Mouse (Mus musculus) kidney, embryonic 14.5 days (tissue): ENCODE measurements at regions not wholly inside any gene's neighbourhood (a gene's known extent, or its start where the extent isn't known, plus 50 kb on each side); places are given as distances from the start of the nearest gene placed in this dataset.

ENCODE experiments used
- ATAC-seq: fragments of 200-750 bp; cut with Nextera tagmentation; 2 replicates; pipeline ENCODE4 v1.8.0; 2017; ENCODE audit warnings: moderate number of reproducible peaks, mild to moderate bottlenecking, moderate TSS enrichment, moderate library complexity; ENCODE audit not compliant: low FRiP score, low TSS enrichment
- H3K27ac ChIP-seq: fragments of 300-500 bp; sonication (generic); 2 replicates; pipeline ENCODE4 v1.5.1; 2014; ENCODE audit warnings: low read depth, mild to moderate bottlenecking, low read length, moderate library complexity, mixed read lengths
- H3K27me3 ChIP-seq: fragments of 300-500 bp; sonication (generic); 2 replicates; pipeline ENCODE4 v1.6.1; 2014; ENCODE audit warnings: mild to moderate bottlenecking, low read length; ENCODE audit not compliant: control insufficient read depth, insufficient read depth
- H3K36me3 ChIP-seq: fragments of 300-500 bp; sonication (generic); 2 replicates; pipeline ENCODE4 v1.6.1; 2014; ENCODE audit warnings: low read length, mixed read lengths; ENCODE audit not compliant: control insufficient read depth, insufficient read depth
- H3K4me1 ChIP-seq: fragments of 300-500 bp; sonication (generic); 2 replicates; pipeline ENCODE4 v1.6.1; 2014; ENCODE audit warnings: low read length, mixed read lengths; ENCODE audit not compliant: control insufficient read depth, insufficient read depth
- H3K4me2 ChIP-seq: fragments of 300-500 bp; sonication (generic); replicated peaks from 2 replicates; pipeline ENCODE4 v1.6.1; 2014; ENCODE audit warnings: low read depth, mild to moderate bottlenecking, low read length
- H3K4me3 ChIP-seq: fragments of 300-500 bp; sonication (generic); 2 replicates; pipeline ENCODE4 v1.5.1; 2014; ENCODE audit warnings: mild to moderate bottlenecking, low read length
- H3K9ac ChIP-seq: fragments of 300-500 bp; sonication (generic); 2 replicates; pipeline ENCODE4 v1.6.1; 2014; ENCODE audit warnings: low read depth, mild to moderate bottlenecking, low read length, moderate library complexity
- H3K9me3 ChIP-seq: fragments of 300-500 bp; sonication (generic); 2 replicates; pipeline ENCODE4 v1.6.1; 2016; ENCODE audit warnings: low read length; ENCODE audit not compliant: control insufficient read depth
- WGBS: fragments of 180-500 bp; shearing (Covaris S2); extraction: QIAGEN DNeasy Blood & Tissue Kit; methylation state at CpG from one replicate; pipeline ENCODE4 v1.1.7; 2014; 5-methylcytosine and 5-hydroxymethylcytosine counted together

DNA sequence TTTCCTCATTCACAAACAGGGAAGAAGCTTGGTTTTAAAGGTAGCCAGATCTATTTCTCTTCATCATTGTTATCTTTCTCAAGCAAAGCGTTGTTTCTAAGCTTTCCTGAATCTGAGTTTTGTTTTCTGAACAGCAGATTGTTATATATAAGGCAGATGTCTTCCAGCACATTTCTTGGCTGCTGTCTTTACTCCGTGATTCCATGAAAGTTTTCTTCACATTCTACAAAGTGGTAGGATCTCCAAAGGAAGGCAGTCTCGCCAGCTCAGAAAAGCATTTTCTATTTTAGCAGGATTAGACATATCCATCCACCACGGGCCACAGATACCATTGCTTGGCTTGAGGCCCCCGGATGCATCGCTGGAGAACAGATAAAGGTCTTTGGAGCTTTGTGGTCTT, 171.2 kb upstream of the Gdnf start:
- Histone ChIP-seq H3K36me3 (no peaks in the 10 kb centered on the region), H3K4me3 (no peak overlapping the region), H3K4me2 (no peak overlapping the region), H3K4me1 (no peaks in the 10 kb centered on the region), H3K27ac (no peak overlapping the region), H3K27me3 (no peaks in the 10 kb centered on the region), H3K9ac (no peak overlapping the region), H3K9me3 (no peaks in the 10 kb centered on the region)
- WGBS, result 88% methylated on average over 6 of the region's 6 CpGs
- ATAC-seq, result no peak

DNA sequence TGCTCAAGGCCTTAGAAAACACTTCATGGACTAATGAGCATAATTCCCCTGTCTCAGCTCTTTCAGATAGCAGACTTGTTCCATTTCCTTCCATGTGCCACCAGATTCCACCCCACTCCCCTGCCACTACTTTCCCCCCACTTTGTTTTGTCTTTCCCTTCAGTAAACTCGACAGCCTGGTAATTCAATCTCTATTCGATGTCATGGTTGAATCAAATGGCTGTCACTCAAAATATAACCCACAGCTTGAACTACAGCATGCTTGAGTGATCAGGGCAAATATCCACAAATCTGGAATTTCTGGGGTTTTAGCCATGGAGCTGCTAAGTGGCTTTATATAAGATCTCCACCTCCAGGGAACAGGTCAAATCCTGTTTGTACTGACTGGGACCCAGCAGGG, 168.6 kb upstream of the Gdnf start:
- Histone ChIP-seq H3K4me3 (no peak overlapping the region), H3K9me3 (no peaks in the 10 kb centered on the region), H3K9ac (no peak overlapping the region), H3K36me3 (no peaks in the 10 kb centered on the region), H3K27ac (no peak overlapping the region), H3K27me3 (no peaks in the 10 kb centered on the region), H3K4me1 (no peaks in the 10 kb centered on the region), H3K4me2 (no peak overlapping the region)
- ATAC-seq, result no peak
- WGBS, result 34% methylated on average over 2 of the region's 2 CpGs

DNA sequence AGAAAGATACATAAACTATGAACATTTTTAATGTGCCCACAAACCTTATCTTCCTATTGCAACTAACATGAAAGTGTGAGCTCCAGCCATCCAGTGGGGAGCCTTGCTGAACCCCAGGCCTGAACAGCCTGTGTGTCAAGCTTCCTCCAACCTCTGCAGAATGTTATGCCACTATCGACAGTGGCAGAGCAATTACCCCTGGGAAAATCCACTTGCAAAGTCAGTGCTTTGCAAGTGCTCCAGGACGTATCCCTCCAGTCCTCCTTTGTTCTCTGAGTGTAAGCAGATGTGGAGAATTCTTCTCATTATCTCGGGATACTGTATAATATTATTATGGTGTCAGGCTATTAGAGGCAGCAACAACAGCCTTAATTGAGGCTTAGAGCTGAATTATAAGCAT, 159.9 kb upstream of the Gdnf start:
- H3K4me3 ChIP-seq, result no peak overlapping the region
- H3K27ac ChIP-seq, result no peak overlapping the region
- H3K4me2 ChIP-seq, result no peak overlapping the region
- no peak overlapping the region for H3K9ac ChIP-seq
- H3K9me3 ChIP-seq, result no peaks in the 10 kb centered on the region
- 75% methylated on average over 3 of the region's 3 CpGs for WGBS
- no peaks in the 10 kb centered on the region for H3K36me3 ChIP-seq
- no peaks in the 10 kb centered on the region for H3K27me3 ChIP-seq
- ATAC-seq, result no peak
- H3K4me1 ChIP-seq, result no peaks in the 10 kb centered on the region

DNA sequence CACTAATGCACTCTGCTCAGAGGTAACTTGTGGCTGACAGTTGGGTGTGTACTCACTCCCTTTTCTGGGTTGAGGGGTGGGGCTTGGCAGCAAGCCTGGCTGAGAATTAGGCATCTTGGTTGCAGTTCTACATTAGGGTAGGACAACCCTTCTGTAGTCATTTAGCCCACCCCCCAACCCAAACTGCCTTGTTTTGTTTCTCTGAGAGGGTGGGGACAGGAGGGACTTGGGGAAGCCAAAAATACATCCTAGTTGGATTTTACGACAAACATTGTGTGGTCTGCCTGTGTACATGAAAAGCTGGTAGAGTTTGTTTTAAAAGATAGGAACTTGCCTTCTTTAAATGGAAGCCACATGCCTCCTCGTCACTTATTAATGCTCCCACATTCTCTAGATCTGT, 146.8 kb upstream of the Gdnf start:
- H3K9me3 ChIP-seq, result no peaks in the 10 kb centered on the region
- no peak overlapping the region for H3K9ac ChIP-seq
- 83% methylated on average over 2 of the region's 2 CpGs for WGBS
- ATAC-seq, result no peak
- H3K36me3 ChIP-seq, result no peaks in the 10 kb centered on the region
- H3K4me3 ChIP-seq, result no peak overlapping the region
- no peaks in the 10 kb centered on the region for H3K27me3 ChIP-seq
- no peak overlapping the region for H3K4me2 ChIP-seq
- H3K27ac ChIP-seq, result no peak overlapping the region
- no peaks in the 10 kb centered on the region for H3K4me1 ChIP-seq

DNA sequence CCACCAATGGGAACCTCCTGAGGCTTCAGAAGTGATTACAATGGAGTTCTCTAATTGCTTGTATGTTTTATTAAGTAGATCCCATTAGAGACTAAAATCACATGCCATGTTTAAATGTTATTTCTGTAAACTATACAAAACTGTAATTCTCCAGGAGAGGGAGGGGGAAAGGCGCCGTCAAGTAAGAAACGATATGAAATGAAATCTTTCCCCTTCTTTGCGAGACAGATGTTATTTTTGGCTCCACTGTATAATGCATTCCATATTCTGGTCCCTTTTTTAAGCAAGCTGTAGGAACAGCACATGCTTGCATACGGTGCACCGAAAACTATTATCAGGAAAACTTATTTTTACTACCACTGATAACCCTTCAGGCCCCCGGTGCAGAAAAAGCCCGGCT, 141.0 kb upstream of the Gdnf start:
- no peaks in the 10 kb centered on the region for H3K36me3 ChIP-seq
- no peak overlapping the region for H3K4me2 ChIP-seq
- no peaks in the 10 kb centered on the region for H3K27me3 ChIP-seq
- 60% methylated on average over 8 of the region's 8 CpGs for WGBS
- no peak overlapping the region for H3K27ac ChIP-seq
- H3K4me3 ChIP-seq, result no peak overlapping the region
- H3K9ac ChIP-seq, result no peak overlapping the region
- no peaks in the 10 kb centered on the region for H3K9me3 ChIP-seq
- ATAC-seq, result no peak
- H3K4me1 ChIP-seq, result no peaks in the 10 kb centered on the region

DNA sequence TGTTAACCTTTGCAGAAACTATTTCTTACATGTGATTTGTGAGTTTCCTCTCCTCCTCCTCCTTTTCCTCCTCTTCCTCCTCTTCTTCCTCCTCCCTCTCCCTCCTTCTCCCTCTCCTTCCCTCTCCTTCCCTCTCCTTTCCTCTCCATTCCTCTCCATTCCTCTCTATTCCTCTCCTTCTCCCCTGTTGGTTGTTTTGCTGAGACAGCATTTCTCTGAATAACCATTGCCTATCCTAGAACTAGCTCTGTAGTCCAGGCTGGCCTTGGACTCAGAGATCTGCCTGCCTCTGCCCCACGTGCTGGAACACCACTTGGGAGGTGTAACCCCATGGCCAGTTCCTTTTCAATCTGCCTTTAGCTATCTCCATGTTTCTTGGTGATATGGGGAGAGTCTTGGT, 133.7 kb upstream of the Gdnf start:
- Histone ChIP-seq H3K27ac (no peak overlapping the region), H3K36me3 (no peaks in the 10 kb centered on the region), H3K27me3 (no peaks in the 10 kb centered on the region), H3K4me1 (no peaks in the 10 kb centered on the region), H3K4me2 (no peak overlapping the region), H3K9ac (no peak overlapping the region), H3K9me3 (no peaks in the 10 kb centered on the region), H3K4me3 (no peak overlapping the region)
- ATAC-seq, result no peak
- WGBS, result 88% methylated on average over 1 of the region's 1 CpGs

DNA sequence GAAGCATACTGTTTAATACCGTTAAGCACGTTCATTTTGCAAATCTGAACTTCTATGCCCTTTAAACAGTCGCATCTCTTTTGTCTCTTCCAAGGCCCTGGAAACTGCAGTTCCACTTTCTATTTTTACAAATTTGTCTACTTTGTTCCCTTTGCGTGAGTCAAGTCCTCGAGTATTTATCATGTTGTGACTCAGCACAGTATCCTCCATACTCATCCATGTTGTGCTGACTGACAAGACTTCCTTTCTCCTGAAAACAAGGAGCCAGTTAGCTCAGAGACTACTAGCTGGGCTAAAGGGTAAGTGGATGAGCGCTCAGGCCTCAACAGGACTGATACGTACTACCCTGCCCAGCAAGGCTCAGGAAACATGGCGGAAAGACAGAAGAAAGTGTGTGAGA, 131.9 kb upstream of the Gdnf start:
- H3K4me2 ChIP-seq, result no peak overlapping the region
- 94% methylated on average over 8 of the region's 8 CpGs for WGBS

DNA sequence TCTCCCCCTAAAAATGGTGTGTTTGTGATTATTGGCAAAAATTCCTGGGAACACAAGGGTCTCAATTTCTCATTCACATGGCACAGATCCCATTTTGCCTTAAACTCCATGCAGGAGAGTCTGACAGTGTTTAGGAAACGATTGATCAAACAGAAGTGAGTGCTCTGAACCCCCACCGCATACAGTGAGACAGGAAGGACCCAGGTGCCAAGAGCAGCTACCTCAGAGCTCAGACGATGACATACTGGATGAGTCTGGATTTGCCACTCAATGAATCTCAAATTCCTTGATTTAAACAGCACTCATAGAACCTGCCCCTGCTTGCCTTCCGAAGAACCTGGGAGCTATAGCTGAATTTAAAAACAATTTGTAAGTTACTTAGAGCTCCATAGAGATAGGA, 129.6 kb upstream of the Gdnf start:
- Histone ChIP-seq H3K4me1 (no peaks in the 10 kb centered on the region), H3K4me2 (no peak overlapping the region), H3K27me3 (no peaks in the 10 kb centered on the region), H3K36me3 (no peaks in the 10 kb centered on the region), H3K27ac (no peak overlapping the region), H3K4me3 (no peak overlapping the region), H3K9ac (no peak overlapping the region), H3K9me3 (no peaks in the 10 kb centered on the region)
- ATAC-seq, result no peak
- WGBS, result 80% methylated on average over 4 of the region's 4 CpGs

More for the DNA sequence above, 131.9 kb upstream of the Gdnf start:
- no peaks in the 10 kb centered on the region for H3K27me3 ChIP-seq
- H3K4me1 ChIP-seq, result no peaks in the 10 kb centered on the region
- ATAC-seq, result no peak
- H3K4me3 ChIP-seq, result no peak overlapping the region
- H3K9ac ChIP-seq, result no peak overlapping the region
- H3K27ac ChIP-seq, result no peak overlapping the region
- no peaks in the 10 kb centered on the region for H3K9me3 ChIP-seq
- H3K36me3 ChIP-seq, result no peaks in the 10 kb centered on the region

DNA sequence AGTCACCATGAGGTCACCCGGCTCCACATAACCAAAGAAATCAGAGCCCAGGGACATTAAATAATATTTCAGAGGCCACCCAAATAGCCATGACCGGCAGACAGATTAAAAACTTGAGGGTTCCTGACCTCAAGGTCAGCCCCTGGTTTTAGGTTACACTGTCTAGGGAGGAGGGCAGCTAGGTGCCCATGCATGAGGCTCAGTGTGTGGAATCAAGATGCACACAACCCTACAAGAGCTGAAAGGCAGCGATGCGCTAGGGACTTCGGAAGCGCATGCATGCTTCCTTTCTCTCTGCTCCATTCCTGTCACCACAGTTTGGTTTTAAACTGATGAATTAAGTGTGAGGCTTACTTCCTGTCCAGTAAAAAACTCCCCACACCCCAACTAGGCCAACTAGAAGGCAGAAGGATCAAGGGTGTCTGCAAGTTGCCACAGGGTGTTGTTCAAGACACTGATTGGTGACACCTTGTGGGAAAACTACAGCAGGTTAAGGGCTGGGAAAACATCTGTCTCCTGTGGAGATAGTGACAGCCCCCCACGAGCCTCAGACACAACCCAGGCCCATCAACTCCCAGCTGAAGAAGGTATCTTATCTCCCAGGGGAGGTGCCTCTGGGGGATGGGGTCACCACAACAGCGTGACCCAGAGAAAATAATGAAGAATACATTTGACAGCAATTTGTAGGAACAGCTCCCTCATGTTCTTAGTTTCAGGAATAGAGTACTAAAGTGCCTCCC, 127.2 kb upstream of the Gdnf start:
- Histone ChIP-seq H3K9me3 (no peaks in the 10 kb centered on the region), H3K4me2 (no peak overlapping the region), H3K4me1 (no peaks in the 10 kb centered on the region), H3K4me3 (no peak overlapping the region), H3K27ac (no peak overlapping the region), H3K27me3 (no peaks in the 10 kb centered on the region), H3K9ac (no peak overlapping the region), H3K36me3 (no peaks in the 10 kb centered on the region)
- 20% methylated on average over 8 of the region's 8 CpGs for WGBS
- peak; percentile 68 for ATAC-seq
